Mouse (Mus musculus) cerebellum, adult (tissue): ENCODE results near the gene Bola3.

ENCODE experiments used
- ATAC-seq: cut with Nextera tagmentation; 2 replicates; pipeline ENCODE4 v1.9.2; 2017; ENCODE audit warnings: mild to moderate bottlenecking, moderate library complexity, mixed read lengths; ENCODE audit not compliant: insufficient number of reproducible peaks, low FRiP score, low TSS enrichment

Gene Bola3

DNA sequence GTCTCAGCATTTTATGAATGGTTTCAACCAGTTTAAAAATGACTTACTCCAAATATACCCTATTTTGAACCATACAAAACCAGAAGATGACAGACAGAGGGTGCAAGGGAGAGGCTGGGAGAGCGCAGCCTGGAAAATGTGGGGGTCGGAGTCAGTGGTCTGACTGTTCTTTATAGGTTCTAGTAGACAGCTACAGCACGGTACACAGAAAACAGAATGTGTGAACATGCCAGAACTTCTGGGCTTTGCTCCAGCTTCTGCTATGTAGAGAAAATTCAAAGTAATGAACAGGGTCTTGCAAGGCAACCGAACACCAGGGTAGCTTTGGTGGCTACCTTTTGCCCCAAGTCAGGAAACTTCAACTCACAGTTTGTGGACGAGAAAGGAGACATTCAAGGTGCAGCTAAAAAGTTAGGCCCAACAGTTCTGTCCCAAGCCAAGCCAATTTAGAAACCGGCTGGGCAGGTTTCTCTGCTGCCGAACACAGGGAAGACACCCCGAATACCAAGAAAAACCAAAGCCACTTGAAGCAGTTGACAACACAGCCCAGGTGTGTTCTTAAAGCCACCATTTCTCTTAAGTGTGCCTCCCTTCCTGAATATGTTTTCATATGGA lies 43.3 kb downstream of the Bola3 start:
- no peak for ATAC-seq

DNA sequence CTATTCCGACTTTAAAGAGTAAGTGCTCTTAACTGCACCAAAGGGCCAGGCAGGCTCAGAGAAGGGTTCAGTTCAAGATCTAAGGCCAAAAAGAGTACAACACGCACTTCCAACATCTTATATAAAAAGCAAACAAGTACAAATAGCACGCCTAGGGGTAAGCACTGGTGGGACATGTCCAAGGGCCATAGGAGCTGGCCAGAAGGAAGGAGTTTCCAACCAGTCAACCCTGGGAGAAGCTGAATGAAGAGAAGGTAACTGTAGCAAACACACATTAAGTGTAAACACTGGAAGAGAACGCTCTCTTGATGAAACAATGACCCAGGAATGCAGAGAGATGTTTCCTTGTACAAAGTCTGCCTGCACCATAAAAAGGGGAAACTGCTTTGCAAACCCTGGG lies 45.2 kb downstream of the Bola3 start:
- no peak for ATAC-seq

DNA sequence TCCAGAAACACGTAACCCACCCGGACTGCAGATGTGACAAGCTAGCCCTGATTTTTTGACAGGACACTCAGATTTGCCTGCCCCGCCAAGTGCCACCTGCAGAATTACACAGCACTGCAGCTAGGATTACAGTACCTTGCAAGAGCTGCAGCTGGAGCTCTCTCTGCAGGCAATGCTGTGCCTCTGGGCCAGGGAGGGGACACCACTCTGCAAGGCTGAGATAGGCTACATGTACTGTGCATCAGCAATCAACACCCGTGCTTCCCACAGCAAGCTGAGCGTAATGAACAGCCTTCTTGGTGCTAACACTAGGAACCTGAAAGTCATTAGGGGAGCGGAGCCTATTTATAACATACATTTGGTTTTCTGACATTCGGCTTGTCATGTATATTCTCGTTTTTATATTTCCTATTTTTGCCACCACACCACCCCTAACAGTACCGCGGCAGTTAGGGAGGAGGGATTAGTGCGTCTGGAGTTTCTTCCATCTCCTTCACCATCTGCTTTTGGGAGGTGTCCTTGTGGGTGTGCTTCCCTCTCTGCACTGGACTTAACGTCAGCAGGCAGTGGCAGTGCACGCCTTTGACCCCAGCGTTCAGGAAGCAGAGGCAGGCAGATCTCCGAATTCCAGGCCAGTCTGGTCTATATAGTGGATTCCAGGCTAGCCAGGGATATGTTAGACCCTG lies 46.7 kb downstream of the Bola3 start:
- ATAC-seq, result no peak

DNA sequence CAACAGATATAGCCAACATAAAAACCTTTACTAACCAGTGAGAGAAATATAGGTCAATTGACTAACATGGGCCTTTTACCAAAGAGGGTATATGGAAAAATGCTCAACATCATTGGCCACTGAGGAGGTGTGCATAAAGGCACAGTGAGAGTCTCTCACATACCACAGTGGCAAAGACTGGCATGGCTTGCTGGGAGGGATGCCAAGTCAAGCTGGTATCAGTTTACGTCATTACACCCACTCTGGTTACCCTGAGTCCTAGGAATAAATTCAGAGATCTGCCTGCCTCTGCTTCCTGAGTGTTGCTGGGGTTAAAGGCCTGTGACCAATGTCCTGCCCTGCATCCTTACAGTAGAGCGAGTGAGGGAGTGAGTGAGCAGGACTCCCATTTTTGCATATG lies 47.8 kb downstream of the Bola3 start:
- no peak for ATAC-seq

DNA sequence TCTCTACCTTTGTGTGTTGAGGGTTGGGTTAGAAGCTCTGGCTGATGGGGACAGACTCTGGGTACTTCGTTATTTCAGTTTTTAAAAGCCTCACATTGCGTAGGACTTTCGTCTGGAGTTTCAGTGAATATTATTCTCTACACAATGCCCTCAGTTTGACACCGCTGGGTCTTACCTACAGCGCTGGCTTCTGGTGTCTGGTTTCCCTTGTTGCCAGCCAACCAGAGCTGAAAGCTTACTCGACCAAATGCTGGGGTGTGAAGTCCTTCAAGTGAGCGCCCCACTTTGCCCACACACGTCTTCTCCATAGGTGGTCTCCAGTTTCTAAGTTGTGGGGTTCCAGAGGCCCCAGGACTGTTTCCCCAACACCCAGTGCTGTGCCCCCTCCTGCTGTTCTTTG lies 48.8 kb downstream of the Bola3 start:
- no peak for ATAC-seq

DNA sequence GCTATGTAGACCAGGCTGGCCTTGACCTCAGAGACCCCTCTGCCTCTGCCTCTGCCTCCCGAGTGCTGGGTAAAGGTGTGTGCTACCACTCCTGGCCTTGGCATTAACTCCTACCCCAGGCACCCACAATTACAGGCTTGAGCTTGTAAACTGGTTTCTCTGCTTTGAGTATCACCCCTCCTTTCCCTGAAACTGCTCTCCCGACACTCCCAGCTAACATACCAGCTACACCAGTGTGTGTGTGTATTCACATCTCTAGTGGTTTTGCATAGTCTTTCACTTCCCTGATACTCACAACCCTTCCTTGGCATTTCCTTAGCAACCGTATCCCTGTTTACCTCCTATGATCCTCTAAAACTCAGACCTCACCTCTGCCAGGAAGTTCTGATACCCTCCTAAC lies 50.8 kb downstream of the Bola3 start:
- no peak for ATAC-seq

DNA sequence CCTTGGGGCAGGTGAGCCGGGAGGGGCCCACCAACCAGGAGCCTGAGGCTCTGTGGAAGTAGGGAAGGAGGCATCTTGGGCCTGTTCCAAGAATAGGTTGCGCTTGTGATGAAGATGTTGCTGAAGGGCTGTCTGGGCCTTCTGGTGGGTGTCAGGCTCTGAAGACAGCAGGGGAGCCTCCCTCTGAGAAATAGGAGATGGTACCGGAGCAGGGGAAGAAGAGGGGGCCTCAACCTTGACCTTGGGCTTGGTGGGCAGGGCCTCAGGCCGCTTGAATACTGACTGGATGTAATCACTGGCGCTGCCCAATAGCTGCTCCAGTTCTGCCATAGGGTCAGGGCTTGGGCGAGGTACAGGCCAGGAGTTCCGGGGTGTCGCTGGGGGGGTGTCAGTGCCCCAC lies 54.5 kb downstream of the Bola3 start:
- ATAC-seq, result no peak

DNA sequence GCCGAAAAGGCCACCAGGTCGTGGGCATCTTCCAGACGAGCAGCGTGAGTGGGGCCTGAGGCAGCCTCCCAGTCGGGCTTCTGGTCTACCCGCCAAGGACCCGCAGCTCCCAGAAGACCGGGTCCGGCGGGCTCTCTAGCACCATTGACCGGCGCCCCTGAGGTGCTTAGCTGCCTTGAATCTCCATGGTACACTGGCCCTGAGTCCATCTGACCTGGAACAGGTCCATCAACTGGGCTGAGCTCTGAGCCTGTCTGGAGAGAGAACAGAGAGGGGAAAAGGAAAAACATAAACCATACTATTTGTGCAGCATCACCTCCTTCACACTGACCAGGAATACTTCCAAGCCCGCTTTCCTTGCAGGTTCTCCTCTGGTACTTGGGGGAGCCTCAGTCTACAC lies 55.6 kb downstream of the Bola3 start:
- no peak for ATAC-seq

DNA sequence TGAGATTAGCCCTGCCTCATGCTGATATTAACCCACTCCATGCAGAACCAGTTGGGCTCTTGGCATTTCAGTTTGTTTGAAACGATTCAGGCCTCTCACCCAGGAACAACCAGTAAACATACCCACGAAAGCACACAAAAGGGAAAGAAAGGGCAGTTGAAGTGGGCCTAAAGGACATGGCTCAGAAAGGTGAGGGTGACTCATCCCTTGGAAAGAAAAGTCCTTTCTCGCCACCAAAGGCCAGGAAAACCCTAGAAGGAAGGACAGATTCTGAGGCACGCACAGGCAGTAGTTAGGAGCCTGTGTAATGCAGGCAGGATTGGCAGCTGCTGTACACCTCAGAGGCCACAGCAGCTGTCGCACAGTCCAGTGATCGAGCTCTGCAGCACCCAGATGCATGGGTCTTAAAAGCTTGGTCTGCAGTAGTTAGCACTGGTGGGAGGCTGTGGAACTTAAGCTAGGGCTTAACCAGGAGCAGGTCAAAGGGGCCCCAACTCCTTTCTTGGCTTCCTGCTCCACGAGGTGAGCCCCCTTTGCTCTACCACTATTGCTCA lies 56.6 kb downstream of the Bola3 start:
- no peak for ATAC-seq

DNA sequence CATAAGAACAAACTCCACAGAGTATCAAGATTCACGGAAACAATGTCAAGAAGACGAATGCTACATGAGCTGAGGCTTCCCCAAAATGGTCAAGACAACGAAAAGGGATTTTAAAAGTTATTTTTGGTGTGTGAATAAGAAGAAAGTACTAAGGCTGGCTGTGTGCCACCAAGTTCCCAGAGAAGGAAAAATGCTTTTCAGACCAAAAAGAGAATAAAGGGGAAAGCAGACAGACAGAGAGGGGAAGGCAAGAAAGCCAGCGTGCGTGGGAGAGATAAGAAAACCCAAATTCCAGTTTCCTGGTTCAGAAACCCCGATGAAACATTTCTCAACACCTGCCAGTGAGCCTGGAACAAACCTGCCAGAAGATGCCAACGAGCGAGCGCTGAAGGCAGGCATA lies 59.6 kb downstream of the Bola3 start:
- no peak for ATAC-seq
